Mouse (Mus musculus) stomach, embryonic 14.5 days (tissue): Measurements from ENCODE around the gene Ttc37. TPM values are rescaled to one million over a fixed set of nuclear protein-coding genes. Genes with fewer than 3 reads are reported as not detected.

Source experiments
- ATAC-seq: fragments of 200-750 bp; cut with Nextera tagmentation; 2 replicates; pipeline ENCODE4 v1.8.0; 2017; ENCODE audit warnings: low read depth, moderate TSS enrichment; ENCODE audit not compliant: insufficient number of reproducible peaks, insufficient read depth, low FRiP score
- H3K27ac ChIP-seq: fragments of 300-500 bp; sonication (generic); 2 replicates; pipeline ENCODE4 v1.5.1; 2014; ENCODE audit warnings: mild to moderate bottlenecking, low read length, moderate library complexity, mixed read lengths
- H3K27me3 ChIP-seq: fragments of 300-500 bp; sonication (generic); 2 replicates; pipeline ENCODE4 v1.6.1; 2014; ENCODE audit warnings: low read length, control low read depth, mixed read lengths; ENCODE audit not compliant: control insufficient read depth, insufficient read depth
- H3K36me3 ChIP-seq: fragments of 300-500 bp; sonication (generic); 2 replicates; pipeline ENCODE4 v1.6.1; 2014; ENCODE audit warnings: mild to moderate bottlenecking, control low read depth, low read length, moderate library complexity, mixed read lengths; ENCODE audit not compliant: control insufficient read depth, insufficient read depth
- H3K4me1 ChIP-seq: fragments of 300-500 bp; sonication (generic); 2 replicates; pipeline ENCODE4 v1.6.1; 2014; ENCODE audit warnings: low read length, control low read depth, mixed read lengths; ENCODE audit not compliant: control insufficient read depth, insufficient read depth
- H3K4me2 ChIP-seq: fragments of 300-500 bp; sonication (generic); replicated peaks from 2 replicates; pipeline ENCODE4 v1.6.1; 2014; ENCODE audit warnings: low read depth, low read length, control low read depth
- H3K4me3 ChIP-seq: fragments of 300-500 bp; sonication (generic); 2 replicates; pipeline ENCODE4 v1.5.1; 2014; ENCODE audit warnings: low read depth, low read length, control low read depth
- H3K9ac ChIP-seq: fragments of 300-500 bp; sonication (generic); replicated peaks from 2 replicates; pipeline ENCODE4 v1.6.1; 2014; ENCODE audit warnings: low read depth, mild to moderate bottlenecking, control low read depth, low read length, moderate library complexity, mixed read lengths
- H3K9me3 ChIP-seq: fragments of 300-500 bp; sonication (generic); 2 replicates; pipeline ENCODE4 v1.6.1; 2016; ENCODE audit warnings: low read depth, low read length, control low read depth; ENCODE audit not compliant: control insufficient read depth
- WGBS: fragments of 180-500 bp; shearing (Covaris S2); extraction: QIAGEN DNeasy Blood & Tissue Kit; methylation state at CpG from one replicate; pipeline ENCODE4 v1.1.7; 2014; 5-methylcytosine and 5-hydroxymethylcytosine counted together
- polyA plus RNA-seq: library from polyadenylated mRNA; unstranded; fragments of >200 nt; fragmentation: Nextera tagmentation; extraction: Ambion mirVana; gene quantifications from 2 replicates; pipeline ENCODE4 v1.2.1, GENCODE M21; 2014

The Ttc37 gene
- polyA plus RNA-seq, 1 experiment from 2014 or later, result 23.5 TPM

DNA sequence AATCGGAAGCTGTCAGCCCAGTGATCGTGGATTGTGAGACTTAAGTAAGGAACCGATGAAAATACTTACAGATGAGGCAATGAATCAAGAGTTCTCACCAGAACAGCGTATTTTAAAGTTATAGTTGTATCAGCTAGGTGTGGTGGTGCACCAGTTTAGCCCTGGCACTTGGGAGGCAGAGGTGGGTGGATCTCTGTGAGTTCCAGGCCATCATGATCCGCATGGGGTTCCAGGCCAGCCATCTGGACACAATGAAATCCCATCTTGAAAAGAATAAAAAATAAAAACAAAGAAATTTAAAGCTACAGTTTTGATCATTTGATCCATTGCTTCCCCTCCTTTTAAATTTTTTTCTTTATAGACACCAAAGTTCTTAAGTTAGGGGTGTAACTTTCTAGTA lies 89.1 kb downstream of the Ttc37 start:
- no peak overlapping the region for H3K4me2 ChIP-seq
- no peaks in the 10 kb centered on the region for H3K4me1 ChIP-seq
- H3K9me3 ChIP-seq, result peaks cover 2% of the 10 kb centered on the region; the same call in 1 of the 2 replicates
- H3K27ac ChIP-seq, result no peak overlapping the region
- 90% methylated on average over 5 of the region's 5 CpGs for WGBS
- H3K27me3 ChIP-seq, result no peaks in the 10 kb centered on the region
- no peak overlapping the region for H3K4me3 ChIP-seq
- H3K9ac ChIP-seq, result no peak overlapping the region
- no peak for ATAC-seq
- H3K36me3 ChIP-seq, result peaks cover 5% of the 10 kb centered on the region; the same call in 1 of the 2 replicates

DNA sequence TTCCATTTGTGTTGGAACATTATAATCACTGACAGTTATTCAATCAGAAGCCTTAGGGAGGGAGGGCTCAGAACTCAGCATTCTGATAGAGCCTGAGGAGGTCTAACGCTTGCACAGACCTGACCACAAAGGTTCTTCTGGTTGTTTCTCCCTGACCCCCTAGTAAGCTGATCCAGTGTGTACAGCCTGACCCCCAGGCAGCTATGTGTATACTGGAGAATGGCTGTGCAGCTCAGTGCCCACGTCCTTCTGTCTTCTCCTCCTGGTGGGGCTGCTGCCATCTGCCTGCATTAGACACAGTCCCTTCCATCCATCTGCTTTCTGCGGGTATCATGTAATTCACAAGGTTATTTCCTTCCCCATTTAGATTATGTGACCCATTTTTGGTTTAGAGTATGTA lies 90.7 kb downstream of the Ttc37 start:
- no peak for ATAC-seq
- H3K9ac ChIP-seq, result no peak overlapping the region
- peaks cover 6% of the 10 kb centered on the region; the same call in 1 of the 2 replicates for H3K4me1 ChIP-seq
- H3K27me3 ChIP-seq, result no peaks in the 10 kb centered on the region
- WGBS, result 73% methylated on average over 3 of the region's 3 CpGs
- H3K4me2 ChIP-seq, result no peak overlapping the region
- H3K9me3 ChIP-seq, result peaks cover 2% of the 10 kb centered on the region; the same call in 1 of the 2 replicates
- H3K4me3 ChIP-seq, result no peak overlapping the region
- peaks cover 5% of the 10 kb centered on the region; the same call in 1 of the 2 replicates for H3K36me3 ChIP-seq
- no peak overlapping the region for H3K27ac ChIP-seq

DNA sequence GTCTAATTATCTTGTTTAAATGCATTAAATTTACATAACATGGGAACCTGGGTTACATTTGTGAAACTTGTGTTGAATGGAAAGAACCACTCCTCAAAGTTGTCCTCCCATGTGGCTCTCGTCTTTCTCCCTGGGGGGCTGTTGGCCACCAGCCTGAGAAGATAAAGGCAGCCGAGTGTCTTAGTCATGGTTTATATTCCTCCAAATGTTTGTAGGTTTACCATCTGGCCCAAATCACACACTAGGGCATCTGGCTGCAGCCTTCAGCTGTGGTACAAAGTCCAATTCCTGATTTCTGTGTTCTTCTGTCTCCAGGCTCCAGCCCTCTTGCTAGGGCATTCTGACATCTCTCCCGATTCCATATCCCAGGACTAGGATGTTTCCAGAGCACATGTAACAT lies 91.7 kb downstream of the Ttc37 start:
- H3K4me2 ChIP-seq, result no peak overlapping the region
- H3K27ac ChIP-seq, result no peak overlapping the region
- H3K9me3 ChIP-seq, result peaks cover 2% of the 10 kb centered on the region; the same call in 1 of the 2 replicates
- no peaks in the 10 kb centered on the region for H3K27me3 ChIP-seq
- no peak overlapping the region for H3K4me3 ChIP-seq
- peaks cover 6% of the 10 kb centered on the region; the same call in 1 of the 2 replicates for H3K4me1 ChIP-seq
- WGBS, result 75% methylated on average over 3 of the region's 3 CpGs
- no peak overlapping the region for H3K9ac ChIP-seq
- peaks cover 5% of the 10 kb centered on the region; the same call in 1 of the 2 replicates for H3K36me3 ChIP-seq
- ATAC-seq, result no peak

DNA sequence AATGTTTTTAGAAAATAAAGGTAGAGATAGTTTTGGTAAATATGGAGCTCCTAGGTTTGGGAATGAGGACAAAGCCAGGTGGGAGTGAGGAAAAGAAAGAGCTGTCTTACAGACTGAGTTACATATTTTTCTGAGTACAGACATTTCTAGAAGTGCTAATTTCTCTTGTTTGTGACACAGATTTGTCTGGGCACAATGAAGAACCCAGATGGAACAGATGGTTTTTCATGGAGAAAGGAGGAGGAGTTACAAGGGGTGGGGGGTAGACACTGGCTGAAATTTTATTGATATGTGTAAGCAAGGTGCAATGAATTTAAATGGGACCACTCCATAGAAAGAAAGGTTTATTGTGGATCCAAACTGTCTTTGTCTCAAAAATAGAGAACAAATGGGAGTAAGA lies 96.4 kb downstream of the Ttc37 start:
- no peak overlapping the region for H3K27ac ChIP-seq
- H3K4me3 ChIP-seq, result no peak overlapping the region
- H3K27me3 ChIP-seq, result no peaks in the 10 kb centered on the region
- H3K9me3 ChIP-seq, result peaks cover 2% of the 10 kb centered on the region; the same call in 1 of the 2 replicates
- H3K4me1 ChIP-seq, result peaks cover 6% of the 10 kb centered on the region; the same call in 1 of the 2 replicates
- no peak for ATAC-seq
- H3K4me2 ChIP-seq, result no peak overlapping the region
- H3K9ac ChIP-seq, result no peak overlapping the region
- peaks cover 5% of the 10 kb centered on the region; the same call in 1 of the 2 replicates for H3K36me3 ChIP-seq

DNA sequence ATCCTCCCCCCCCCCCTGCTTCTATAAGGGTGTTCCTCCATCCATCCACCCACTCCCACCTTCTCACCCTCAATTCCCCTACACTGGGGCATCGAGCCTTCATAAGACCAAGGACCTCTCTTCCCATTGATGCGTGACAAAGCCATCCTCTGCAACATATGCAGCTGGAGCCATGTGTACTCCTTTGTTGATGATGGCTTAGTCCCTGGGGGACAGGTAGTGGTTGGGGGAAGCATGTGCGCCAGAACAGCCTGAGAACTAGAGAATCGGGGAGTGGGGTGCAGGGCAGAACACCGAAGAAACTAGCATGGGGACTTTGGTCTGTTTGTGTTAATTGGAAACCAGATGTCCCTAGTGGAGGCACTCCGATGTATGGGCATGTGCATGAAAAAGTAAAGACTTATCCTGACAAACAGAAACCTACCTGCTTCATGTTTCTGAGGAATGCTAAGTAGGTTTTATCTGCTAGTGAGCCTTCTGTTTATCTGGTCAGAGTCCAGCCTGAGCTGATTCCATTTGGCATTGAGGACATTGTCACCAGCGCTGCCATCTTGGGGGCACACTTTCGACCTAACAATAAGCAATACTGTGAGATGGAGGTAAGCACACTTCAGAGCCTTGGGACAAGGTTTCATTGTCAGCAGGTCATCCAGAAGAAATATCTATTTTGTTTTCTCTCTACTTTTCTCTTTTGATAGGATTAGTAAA lies 97.1 kb downstream of the Ttc37 start:
- Histone ChIP-seq H3K4me1 (peaks cover 6% of the 10 kb centered on the region; the same call in 1 of the 2 replicates), H3K36me3 (peaks cover 2% of the 10 kb centered on the region; the same call in 1 of the 2 replicates), H3K9ac (no peak overlapping the region), H3K27me3 (no peaks in the 10 kb centered on the region), H3K27ac (no peak overlapping the region), H3K4me3 (no peak overlapping the region), H3K9me3 (peaks cover 2% of the 10 kb centered on the region; the same call in 1 of the 2 replicates), H3K4me2 (no peak overlapping the region)
- WGBS, result 94% methylated on average over 8 of the region's 8 CpGs
- ATAC-seq, result no peak

DNA sequence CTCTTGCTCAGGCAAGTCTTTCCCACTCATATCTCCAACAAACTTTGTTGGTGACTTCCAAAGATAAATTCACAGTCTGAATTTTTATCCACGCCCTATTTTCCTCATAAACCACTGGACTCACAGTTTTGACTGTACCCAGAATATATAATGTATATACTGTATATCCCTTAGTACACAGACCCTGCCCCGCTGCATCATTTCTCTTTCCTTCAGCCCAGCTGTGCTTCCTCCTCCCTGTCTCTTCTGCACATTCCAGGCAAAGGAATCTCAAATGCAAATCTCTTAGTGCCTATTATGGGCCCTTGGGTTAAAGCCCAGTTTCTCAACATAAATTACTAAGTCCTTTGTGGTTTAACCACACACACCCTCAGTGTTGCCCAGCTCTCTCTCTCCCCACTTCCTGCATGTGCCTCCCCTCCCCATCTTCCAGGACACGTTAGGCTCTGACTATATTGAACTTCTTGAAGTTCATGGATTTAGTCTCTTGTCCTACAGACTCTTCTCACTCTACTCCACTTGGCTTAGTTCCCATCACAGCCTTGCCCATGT lies 98.8 kb downstream of the Ttc37 start:
- 40% methylated on average over 3 of the region's 3 CpGs for WGBS
- ATAC-seq, result peak; percentile 70; the same call in 1 of the 2 replicates

DNA sequence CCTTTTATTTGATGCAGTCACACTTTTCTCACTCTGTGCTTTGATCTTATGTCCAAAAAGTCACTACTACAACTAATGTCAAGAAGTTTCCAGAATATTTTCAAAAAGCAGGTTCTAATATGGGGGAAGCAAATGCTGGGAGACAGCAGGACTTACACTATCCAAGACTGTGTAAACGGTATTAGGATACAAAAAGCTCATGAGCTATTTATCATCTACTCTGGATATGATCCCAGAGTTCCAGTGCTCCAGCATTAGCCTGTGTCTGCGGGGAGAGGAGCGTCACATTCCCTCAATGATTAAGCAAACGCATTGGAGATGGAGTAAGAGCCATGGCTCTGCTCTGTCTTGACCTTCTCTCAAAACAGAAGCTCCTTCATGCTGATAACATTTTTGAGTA lies 101.4 kb downstream of the Ttc37 start:
- Histone ChIP-seq H3K27ac (no peak overlapping the region), H3K4me2 (no peak overlapping the region), H3K4me3 (no peak overlapping the region), H3K9ac (no peak overlapping the region), H3K4me1 (no peaks in the 10 kb centered on the region), H3K9me3 (no peaks in the 10 kb centered on the region), H3K27me3 (no peaks in the 10 kb centered on the region), H3K36me3 (no peaks in the 10 kb centered on the region)
- 53% methylated on average over 4 of the region's 4 CpGs for WGBS
- ATAC-seq, result peak; percentile 68; the same call in 1 of the 2 replicates

More for the DNA sequence above, 98.8 kb downstream of the Ttc37 start:
- H3K4me3 ChIP-seq, result no peak overlapping the region
- H3K36me3 ChIP-seq, result no peaks in the 10 kb centered on the region
- peaks cover 6% of the 10 kb centered on the region; the same call in 1 of the 2 replicates for H3K4me1 ChIP-seq
- peak overlapping the region; percentile 48 for H3K27ac ChIP-seq
- no peak overlapping the region for H3K9ac ChIP-seq
- no peak overlapping the region for H3K4me2 ChIP-seq
- no peaks in the 10 kb centered on the region; the same call in 1 of the 2 replicates for H3K9me3 ChIP-seq
- no peaks in the 10 kb centered on the region for H3K27me3 ChIP-seq

DNA sequence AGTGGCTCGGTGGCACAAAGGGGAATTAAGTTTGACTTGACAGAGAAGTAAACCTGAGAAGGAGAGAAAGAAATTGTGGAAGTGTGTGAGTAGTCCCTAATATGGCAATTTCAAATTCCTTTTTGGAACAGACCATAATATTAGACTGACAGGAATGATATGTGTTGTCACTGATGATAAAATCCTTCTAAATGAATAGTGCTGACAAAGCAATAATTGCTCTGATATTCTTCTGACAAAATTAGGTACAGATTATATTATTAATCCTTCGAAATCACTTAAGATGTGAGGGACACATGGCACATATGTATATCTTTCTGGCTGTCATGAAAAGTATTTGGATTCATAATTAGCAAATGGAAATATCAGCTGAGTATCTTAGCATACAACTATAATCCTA lies 116.4 kb downstream of the Ttc37 start:
- H3K36me3 ChIP-seq, result no peaks in the 10 kb centered on the region
- no peak overlapping the region for H3K27ac ChIP-seq
- H3K27me3 ChIP-seq, result no peaks in the 10 kb centered on the region
- no peak overlapping the region for H3K9ac ChIP-seq
- H3K9me3 ChIP-seq, result no peaks in the 10 kb centered on the region
- no peak for ATAC-seq
- 77% methylated on average over 2 of the region's 2 CpGs for WGBS
- H3K4me1 ChIP-seq, result no peaks in the 10 kb centered on the region
- H3K4me3 ChIP-seq, result no peak overlapping the region
- no peak overlapping the region for H3K4me2 ChIP-seq
